Mouse (Mus musculus) lung, postnatal 4 days (tissue): ENCODE results near the gene Hes5.
A peak's percentile ranks its signal among the peaks of the same experiment; 100 is the strongest.

Experiments used
- DNase-seq, 2 experiments: peaks; one replicate each; pipeline ENCODE4 v3.0.0; 2021

Hes5 gene

GRCm38 (mm10) chr4:154943323-154944039 lies 17.2 kb upstream of the Hes5 start:
- DNase-seq, result no peak

GRCm38 (mm10) chr4:154944121-154944590 lies 16.6 kb upstream of the Hes5 start:
- DNase-seq, result peak; percentile 80 to 86

GRCm38 (mm10) chr4:154946319-154946718 lies 14.4 kb upstream of the Hes5 start:
- peak; percentile 76 to 81 for DNase-seq

- peak; percentile 43 to 71 for DNase-seq
Observed at GRCm38 (mm10) chr4:154948066-154948939, 12.4 kb upstream of the Hes5 start.

GRCm38 (mm10) chr4:154948940-154949588 lies 11.7 kb upstream of the Hes5 start:
- DNase-seq, result no peak

GRCm38 (mm10) chr4:154949589-154949982 lies 11.1 kb upstream of the Hes5 start:
- DNase-seq, result no peak

GRCm38 (mm10) chr4:154952461-154953241 lies 8.1 kb upstream of the Hes5 start:
- DNase-seq, result no peak

- no peak for DNase-seq
Observed at GRCm38 (mm10) chr4:154956604-154957003, 4.1 kb upstream of the Hes5 start.

GRCm38 (mm10) chr4:154957289-154957993 lies 3.3 kb upstream of the Hes5 start:
- DNase-seq, result no peak

GRCm38 (mm10) chr4:154958171-154958570 lies 2.6 kb upstream of the Hes5 start:
- DNase-seq, result peak in 1 of 2 experiments; percentile 52

GRCm38 (mm10) chr4:154958621-154959020 lies 2.1 kb upstream of the Hes5 start:
- DNase-seq, result no peak

- no peak for DNase-seq
Observed at GRCm38 (mm10) chr4:154960021-154960689, 568 bp upstream of the Hes5 start.

- DNase-seq, result peak; percentile 57 to 61
Observed at GRCm38 (mm10) chr4:154961226-154961738, 559 bp downstream of the Hes5 start.

GRCm38 (mm10) chr4:154961911-154962310 lies 1.2 kb downstream of the Hes5 start:
- DNase-seq, result peak; percentile 55 to 67

GRCm38 (mm10) chr4:154962683-154963082 lies 2.0 kb downstream of the Hes5 start:
- DNase-seq, result no peak

- DNase-seq, result no peak
Observed at GRCm38 (mm10) chr4:154963190-154963836, 2.6 kb downstream of the Hes5 start.

GRCm38 (mm10) chr4:154963901-154964580 lies 3.3 kb downstream of the Hes5 start, which contains the start of gene Pank4:
Pank4 (plus strand) TSS chr4:154964123.
- peak; percentile 91 to 93 for DNase-seq

- no peak for DNase-seq
Observed at GRCm38 (mm10) chr4:154964581-154965235, 4.0 kb downstream of the Hes5 start.

GRCm38 (mm10) chr4:154965856-154966255 lies 5.1 kb downstream of the Hes5 start:
- no peak for DNase-seq
